Mouse (Mus musculus) heart, embryonic 10.5 days (tissue): ENCODE measurements at regions not wholly inside any gene's neighbourhood (a gene's known extent, or its start where the extent isn't known, plus 50 kb on each side); places are given as distances from the start of the nearest gene placed in this dataset.

Experiments
- DNase-seq: peaks from one replicate; pipeline ENCODE4 v3.0.0-alpha.2; 2017; ENCODE audit warnings: low spot score
- H3K27ac ChIP-seq: fragments of 300-500 bp; sonication (generic); 2 replicates; pipeline ENCODE4 v1.5.1; 2016; ENCODE audit warnings: mild to moderate bottlenecking
- H3K27me3 ChIP-seq: fragments of 300-500 bp; sonication (generic); 2 replicates; pipeline ENCODE4 v1.6.1; 2016; ENCODE audit warnings: mild to moderate bottlenecking; ENCODE audit not compliant: poor library complexity, insufficient read depth, severe bottlenecking
- H3K36me3 ChIP-seq: fragments of 300-500 bp; sonication (generic); 2 replicates; pipeline ENCODE4 v1.6.1; 2016; ENCODE audit warnings: mild to moderate bottlenecking, moderate library complexity
- H3K4me1 ChIP-seq: fragments of 300-500 bp; sonication (generic); 2 replicates; pipeline ENCODE4 v1.6.1; 2016; ENCODE audit warnings: mild to moderate bottlenecking
- H3K4me3 ChIP-seq: fragments of 300-500 bp; sonication (generic); 2 replicates; pipeline ENCODE4 v1.5.1; 2016; ENCODE audit warnings: mild to moderate bottlenecking, moderate library complexity
- H3K9me3 ChIP-seq: fragments of 300-500 bp; sonication (generic); 2 replicates; pipeline ENCODE4 v1.6.1; 2016; ENCODE audit warnings: mild to moderate bottlenecking, moderate library complexity
- WGBS: fragments of 180-500 bp; shearing (Covaris S2); methylation state at CpG from one replicate; pipeline ENCODE4 v1.1.7; 2016; 5-methylcytosine and 5-hydroxymethylcytosine counted together

DNA sequence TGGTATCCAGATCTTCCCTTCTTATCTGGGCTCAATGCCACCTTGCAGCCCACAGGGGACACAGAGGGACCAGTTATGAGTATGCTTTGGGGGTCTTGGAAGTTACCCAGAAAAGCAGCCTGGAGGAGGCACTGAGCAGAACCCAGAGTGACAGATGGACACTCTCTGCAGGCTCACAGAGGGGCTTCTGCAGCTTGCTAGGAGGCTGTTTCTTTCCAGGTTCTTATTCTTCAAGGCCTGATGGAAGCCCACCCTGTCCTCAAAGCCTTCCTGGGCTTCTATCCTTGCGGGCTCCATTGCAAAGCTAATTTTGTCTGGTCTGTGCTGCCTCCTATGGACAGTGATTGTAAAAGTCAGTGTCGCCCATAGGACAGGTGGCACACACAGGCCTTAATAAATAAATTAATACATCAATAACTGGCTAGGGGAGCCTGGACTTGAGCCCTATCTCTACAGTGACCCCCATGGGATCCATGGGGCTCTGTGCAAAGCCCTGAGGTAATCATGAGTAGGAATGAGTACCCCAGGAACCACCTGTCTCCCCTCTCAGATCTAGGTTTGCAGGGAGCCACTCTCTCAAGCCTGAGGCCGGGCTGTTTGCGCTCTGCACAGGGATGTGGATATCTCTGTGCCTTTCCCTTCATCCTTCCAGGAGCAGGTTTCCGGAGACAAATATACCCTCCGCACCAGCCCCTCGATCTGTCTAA, 163.4 kb downstream of the Rps24 start:
- no peak overlapping the region for H3K27ac ChIP-seq
- no peaks in the 10 kb centered on the region for H3K9me3 ChIP-seq
- H3K4me1 ChIP-seq, result peaks cover 4% of the 10 kb centered on the region
- H3K27me3 ChIP-seq, result peaks cover 7% of the 10 kb centered on the region
- no peak for DNase-seq
- no peaks in the 10 kb centered on the region for H3K36me3 ChIP-seq
- WGBS, result 65% methylated on average over 7 of the region's 7 CpGs
- no peak overlapping the region for H3K4me3 ChIP-seq

DNA sequence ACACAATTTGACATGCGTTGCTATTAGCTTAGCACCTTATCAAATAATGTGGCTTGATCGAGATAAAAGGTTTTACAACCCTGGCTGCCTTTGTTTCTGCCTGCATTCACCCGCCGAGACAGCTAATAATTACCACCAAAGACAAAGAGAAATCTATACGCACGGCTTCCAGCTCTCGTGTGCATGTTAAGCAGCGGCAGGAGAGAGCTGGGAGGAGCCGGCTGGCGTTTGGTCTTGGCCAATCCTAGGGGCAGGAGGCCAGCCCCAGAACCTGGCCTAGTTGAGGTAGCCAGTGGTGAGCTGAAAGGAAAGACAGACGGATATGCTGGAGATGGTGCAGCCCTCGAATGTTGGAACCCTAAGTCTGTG, 164.0 kb downstream of the Rps24 start:
- H3K27me3 ChIP-seq, result peaks cover 6% of the 10 kb centered on the region; the same call in 1 of the 2 replicates
- no peak overlapping the region for H3K27ac ChIP-seq
- no peaks in the 10 kb centered on the region for H3K9me3 ChIP-seq
- no peak for DNase-seq
- H3K4me1 ChIP-seq, result peaks cover 9% of the 10 kb centered on the region
- 59% methylated on average over 12 of the region's 12 CpGs for WGBS
- H3K4me3 ChIP-seq, result no peak overlapping the region
- H3K36me3 ChIP-seq, result no peaks in the 10 kb centered on the region

DNA sequence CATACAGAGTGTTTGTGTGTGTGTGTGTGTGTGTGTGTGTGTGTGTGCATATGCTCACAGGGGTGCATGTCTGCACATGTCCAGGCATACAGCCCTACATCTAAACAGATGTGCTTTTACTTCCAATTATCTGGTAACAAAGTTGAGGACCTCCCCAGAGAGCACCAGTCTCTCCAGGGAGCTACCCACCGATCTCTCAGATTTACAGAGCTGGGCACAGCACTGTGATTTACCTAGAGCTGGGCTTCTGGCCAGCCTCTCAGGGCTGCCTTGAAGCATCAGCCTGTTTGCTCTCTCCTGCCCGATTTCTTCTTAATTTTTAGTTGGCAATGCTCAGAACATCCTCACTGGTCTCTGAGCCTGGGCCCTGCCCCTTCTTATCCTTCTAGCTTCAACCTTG, 165.7 kb downstream of the Rps24 start:
- peaks cover 6% of the 10 kb centered on the region; the same call in 1 of the 2 replicates for H3K27me3 ChIP-seq
- 76% methylated on average over 2 of the region's 2 CpGs for WGBS
- H3K27ac ChIP-seq, result no peak overlapping the region
- no peak overlapping the region for H3K4me3 ChIP-seq
- H3K36me3 ChIP-seq, result no peaks in the 10 kb centered on the region
- DNase-seq, result no peak
- no peaks in the 10 kb centered on the region for H3K9me3 ChIP-seq
- peaks cover 11% of the 10 kb centered on the region for H3K4me1 ChIP-seq

DNA sequence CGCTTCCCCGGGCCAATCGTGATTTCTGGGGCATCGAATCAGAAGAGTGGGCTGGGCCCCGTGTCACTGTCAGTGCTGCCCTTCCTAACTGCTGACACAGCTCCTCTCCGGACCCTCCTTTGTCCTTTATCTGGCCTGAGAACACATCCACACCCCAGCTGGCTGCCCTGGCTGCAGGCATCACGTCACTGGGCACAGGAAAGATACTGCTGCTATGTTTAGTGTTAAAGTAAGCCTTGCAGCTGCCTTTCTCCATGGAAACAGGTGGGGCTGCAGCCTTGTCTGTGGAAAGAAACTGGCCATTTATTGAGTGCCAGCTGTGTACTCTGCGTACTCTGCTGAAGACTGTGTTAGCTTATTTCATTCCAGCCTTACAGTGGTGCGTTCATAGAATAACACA, 168.7 kb downstream of the Rps24 start:
- no peaks in the 10 kb centered on the region for H3K36me3 ChIP-seq
- H3K4me1 ChIP-seq, result peaks cover 11% of the 10 kb centered on the region
- no peaks in the 10 kb centered on the region for H3K27me3 ChIP-seq
- WGBS, result 35% methylated on average over 9 of the region's 9 CpGs
- no peaks in the 10 kb centered on the region for H3K9me3 ChIP-seq
- peak overlapping the region; percentile 5; the same call in 1 of the 2 replicates for H3K4me3 ChIP-seq
- peak; percentile 79 for DNase-seq
- H3K27ac ChIP-seq, result peak overlapping the region; percentile 62

- Histone ChIP-seq H3K9me3 (no peaks in the 10 kb centered on the region), H3K4me1 (no peaks in the 10 kb centered on the region), H3K27me3 (no peaks in the 10 kb centered on the region), H3K27ac (no peak overlapping the region), H3K4me3 (no peak overlapping the region), H3K36me3 (no peaks in the 10 kb centered on the region)
- 58% methylated on average over 2 of the region's 2 CpGs for WGBS
- no peak for DNase-seq
Measured at GRCm38 (mm10) chr14:24661797-24662196, 174.9 kb downstream of the Rps24 start.

- Histone ChIP-seq H3K27ac (no peak overlapping the region), H3K4me3 (no peak overlapping the region), H3K27me3 (no peaks in the 10 kb centered on the region), H3K36me3 (no peaks in the 10 kb centered on the region), H3K9me3 (no peaks in the 10 kb centered on the region), H3K4me1 (no peaks in the 10 kb centered on the region)
- no peak for DNase-seq
- 84% methylated on average over 4 of the region's 4 CpGs for WGBS
Measured at GRCm38 (mm10) chr14:24665210-24665609, 178.3 kb downstream of the Rps24 start.
